Mouse (Mus musculus) lung, postnatal 0 days (tissue): Measurements from ENCODE around the gene Gnat2.

Experiments
- CTCF ChIP-seq: IDR thresholded peaks from 2 replicates; pipeline ENCODE4 v1.5.1; 2016; ENCODE audit warnings: antibody characterized with exemption, mild to moderate bottlenecking
- EP300 ChIP-seq: IDR thresholded peaks from 2 replicates; pipeline ENCODE4 v1.6.1; 2016; ENCODE audit warnings: antibody characterized with exemption, mild to moderate bottlenecking, control low read depth

- TF ChIP-seq CTCF (no peak), EP300 (no peak)
These were observed 19.7 kb downstream of the Gnat2 start for GRCm38 (mm10) chr3:108112246-108112645.
